Mouse (Mus musculus) left cerebral cortex, postnatal 25 days (tissue): Measurements from ENCODE around the gene Hoxa2. TPM values are rescaled to one million over a fixed set of nuclear protein-coding genes. Genes with fewer than 3 reads are reported as not detected.

Experiments used
- DNase-seq, 2 experiments: peaks; one replicate each; pipeline ENCODE4 v3.0.0; 2022; ENCODE audit warnings: low spot score in 2 of 2, mixed read lengths in 1 of 2
- intact Hi-C: fragments of 180-260 bp; cut with DNase I; formaldehyde crosslinking; loops from one replicate; pipeline ENCODE4 v1.15.1; 2025
- total RNA-seq, 2 experiments: library from RNA; stranded (reverse); gene quantifications; 2 replicates each; pipeline ENCODE4 v1.2.3; 2021

Gene Hoxa2
- total RNA-seq, 2 experiments from 2014 or later: not detected

- DNase-seq: no peak
- intact Hi-C loops: loop anchor here (5.0 kb wide), 1 partner anchor 150 kb away; no protein-coding TSS in a partner anchor
Observed at GRCm38 (mm10) chr6:52157466-52158275, 7.0 kb downstream of the Hoxa2 start.

- no peak for DNase-seq
- intact Hi-C loops: loop anchor here (5.0 kb wide), 1 partner anchor 149 kb away; no protein-coding TSS in a partner anchor
Observed at GRCm38 (mm10) chr6:52156551-52157200, 8.0 kb downstream of the Hoxa2 start.

DNA sequence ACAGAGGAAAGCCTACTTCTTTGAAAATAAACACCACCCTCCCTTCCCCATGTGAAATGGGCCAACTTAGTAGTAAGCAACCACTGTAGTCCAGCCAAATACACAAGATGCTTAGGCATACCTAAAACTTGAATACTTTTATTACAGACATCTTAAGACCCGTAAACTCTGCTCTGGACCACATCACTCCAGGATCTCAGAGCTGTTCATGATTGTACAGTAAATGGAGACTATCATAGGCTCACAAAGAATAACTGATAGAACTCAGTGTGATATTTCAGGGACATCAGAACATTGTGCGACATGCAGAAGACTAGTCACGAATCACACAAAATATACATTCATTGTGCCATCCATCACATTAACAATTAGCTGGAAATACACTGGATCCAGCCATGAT lies 9.2 kb downstream of the Hoxa2 start:
- DNase-seq: no peak
- intact Hi-C loops: loop anchor here (5.0 kb wide), 1 partner anchor 148 kb away; no protein-coding TSS in a partner anchor

- intact Hi-C loops: loop anchor here (5.0 kb wide), 1 partner anchor 972 kb away; no protein-coding TSS in a partner anchor
Observed at GRCm38 (mm10) chr6:52154044-52154443, 10.6 kb downstream of the Hoxa2 start.

GRCm38 (mm10) chr6:52153270-52153669 lies 11.4 kb downstream of the Hoxa2 start:
- intact Hi-C loops: loop anchor here (5.0 kb wide), 1 partner anchor 971 kb away; no protein-coding TSS in a partner anchor
- no peak for DNase-seq

More at GRCm38 (mm10) chr6:52154044-52154443, 10.6 kb downstream of the Hoxa2 start:
- no peak for DNase-seq

- no peak for DNase-seq
- intact Hi-C loops: loop anchor here (5.0 kb wide), 1 partner anchor 970 kb away; no protein-coding TSS in a partner anchor
Observed at GRCm38 (mm10) chr6:52152226-52153193, 12.1 kb downstream of the Hoxa2 start.

- intact Hi-C loops: loop anchor here (5.0 kb wide), 1 partner anchor 969 kb away; no protein-coding TSS in a partner anchor
- no peak for DNase-seq
Observed at GRCm38 (mm10) chr6:52151571-52151970, 13.1 kb downstream of the Hoxa2 start.

DNA sequence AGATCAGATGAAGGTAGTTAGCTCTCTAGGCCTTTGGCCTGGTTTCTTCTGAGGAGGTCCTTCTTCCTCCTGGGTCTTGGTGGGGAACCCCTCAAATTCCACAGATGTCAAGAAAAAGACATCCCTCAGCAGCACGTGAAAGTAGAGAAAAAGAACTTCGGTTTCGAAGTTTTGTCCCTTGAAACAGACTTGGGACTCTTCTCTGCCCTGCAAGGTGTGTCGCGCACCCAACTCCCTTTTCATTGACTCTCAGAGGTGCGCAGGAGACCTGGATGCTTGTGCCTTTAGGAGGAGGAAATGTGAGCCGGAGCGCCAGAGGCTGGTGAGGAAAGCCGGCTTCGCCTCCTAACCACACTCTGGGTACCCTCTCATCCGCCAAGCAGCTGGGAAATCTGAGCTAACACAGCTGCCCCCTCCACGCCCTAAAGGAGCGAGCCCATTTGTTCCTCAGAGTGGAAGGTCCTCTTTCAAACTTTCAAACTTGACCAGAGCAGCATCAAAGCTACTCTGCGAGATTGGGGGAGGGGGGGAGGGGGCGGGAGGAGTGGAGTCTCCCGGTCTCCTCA lies 14.1 kb downstream of the Hoxa2 start:
- intact Hi-C loops: loop anchor here (5.0 kb wide), 1 partner anchor 968 kb away; no protein-coding TSS in a partner anchor

GRCm38 (mm10) chr6:52139115-52139514 lies 25.5 kb downstream of the Hoxa2 start:
- no peak for DNase-seq
- intact Hi-C loops: no loop called here

More for the DNA sequence above, 14.1 kb downstream of the Hoxa2 start:
- no peak for DNase-seq

DNA sequence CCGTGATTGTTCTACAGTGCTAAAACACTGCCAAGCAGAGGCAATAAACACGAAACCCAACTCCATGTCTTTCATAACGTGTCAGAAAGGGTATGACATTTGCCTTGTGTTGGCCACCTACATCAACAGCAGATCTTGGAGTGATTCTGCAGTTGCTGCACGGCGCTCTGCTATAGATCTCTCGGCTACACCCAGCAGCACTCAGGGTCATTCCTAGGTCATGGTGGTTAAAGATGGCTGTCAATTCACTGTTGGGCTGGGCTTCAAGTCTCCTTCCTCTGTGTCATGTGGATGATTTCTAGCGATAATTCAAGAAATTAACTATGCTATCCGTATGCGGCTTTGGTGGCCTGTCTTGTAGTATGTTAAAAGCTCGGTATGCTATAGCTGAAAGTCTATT lies 26.1 kb downstream of the Hoxa2 start:
- intact Hi-C loops: no loop called here
- DNase-seq: no peak

- intact Hi-C loops: no loop called here
- no peak for DNase-seq
Observed at GRCm38 (mm10) chr6:52137841-52138535, 26.6 kb downstream of the Hoxa2 start.

GRCm38 (mm10) chr6:52123673-52124072 lies 41.0 kb downstream of the Hoxa2 start:
- intact Hi-C loops: no loop called here
- DNase-seq: no peak

- no peak for DNase-seq
- intact Hi-C loops: no loop called here
Observed at GRCm38 (mm10) chr6:52121173-52121572, 43.5 kb downstream of the Hoxa2 start.

DNA sequence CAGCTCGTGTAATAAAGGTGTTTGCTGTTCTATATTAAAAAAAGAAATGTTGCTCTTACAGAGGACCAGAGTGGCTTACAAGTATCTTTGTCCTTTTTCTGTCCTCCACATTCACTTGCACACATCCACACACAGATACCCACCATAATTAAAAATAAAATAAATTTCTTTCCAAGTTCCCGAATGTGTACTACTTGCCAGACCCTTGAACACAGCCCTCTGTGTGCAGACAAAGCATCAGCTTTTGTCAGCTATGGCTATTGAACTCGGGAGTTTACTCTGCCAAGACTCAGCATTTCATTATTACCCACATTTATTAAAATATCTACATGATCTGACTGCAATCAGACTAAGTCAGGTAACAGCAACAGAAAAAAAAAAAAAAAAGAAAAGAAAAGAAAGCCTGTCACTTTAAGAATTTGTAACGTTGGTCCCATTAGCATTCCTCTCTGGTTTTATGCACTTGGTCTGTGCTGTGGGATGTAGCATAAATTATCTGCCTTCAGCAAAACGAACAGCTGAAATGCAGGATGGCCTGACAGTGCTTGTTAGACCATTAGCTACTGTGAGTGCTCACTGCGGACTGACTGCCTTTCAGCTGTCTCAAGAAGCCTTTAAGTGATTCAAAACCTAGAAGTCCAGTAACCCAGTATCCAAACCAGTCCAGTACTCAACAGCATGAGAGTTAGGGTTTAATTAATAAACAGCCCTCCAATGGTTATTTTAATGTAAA lies 45.6 kb downstream of the Hoxa2 start:
- DNase-seq: peak; percentile 2 to 20
- intact Hi-C loops: no loop called here

- intact Hi-C loops: no loop called here
- DNase-seq: no peak
Observed at GRCm38 (mm10) chr6:52115899-52116298, 48.7 kb downstream of the Hoxa2 start.
